Mouse (Mus musculus): ENCODE results near the gene Pdzrn4.

The Pdzrn4 gene

DNA sequence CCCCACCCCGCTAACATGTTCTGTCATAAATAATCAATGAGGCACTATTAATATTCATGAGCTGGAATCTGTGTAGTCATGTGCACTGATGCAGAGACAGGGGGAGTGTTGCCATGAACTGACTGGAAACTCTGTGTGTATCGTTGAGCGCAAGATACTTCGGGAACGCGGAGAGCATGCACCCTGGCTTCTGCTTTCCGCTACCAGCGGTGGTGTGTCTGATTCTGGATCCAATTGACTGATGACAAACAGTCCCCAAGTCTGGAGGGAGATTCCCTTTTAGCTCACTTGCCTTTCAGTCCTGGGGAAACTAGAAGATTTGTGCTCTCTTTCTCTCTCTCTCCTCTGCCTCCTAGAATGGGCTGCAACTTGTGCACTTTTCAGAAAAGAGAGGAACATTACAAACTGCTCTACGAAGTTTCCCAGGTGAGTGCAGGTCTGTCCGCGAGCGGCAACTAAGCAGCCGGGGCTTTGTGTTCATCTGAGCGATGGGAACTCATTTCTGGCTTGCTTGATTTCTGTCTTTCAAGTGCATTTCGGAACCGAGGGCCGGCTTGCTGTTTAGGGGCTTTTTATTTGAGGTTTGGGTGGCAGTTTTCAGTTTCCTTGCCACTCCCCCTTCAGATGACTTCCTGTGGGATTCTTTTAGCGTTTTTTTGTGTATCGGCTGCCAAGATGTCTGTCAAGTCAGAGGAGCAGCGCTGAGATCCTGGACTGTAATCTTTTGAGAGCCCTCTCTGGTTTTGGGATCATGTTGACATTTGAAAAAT lies 200.5 kb downstream of the Pdzrn4 start:
- DNase-seq: no peak

DNA sequence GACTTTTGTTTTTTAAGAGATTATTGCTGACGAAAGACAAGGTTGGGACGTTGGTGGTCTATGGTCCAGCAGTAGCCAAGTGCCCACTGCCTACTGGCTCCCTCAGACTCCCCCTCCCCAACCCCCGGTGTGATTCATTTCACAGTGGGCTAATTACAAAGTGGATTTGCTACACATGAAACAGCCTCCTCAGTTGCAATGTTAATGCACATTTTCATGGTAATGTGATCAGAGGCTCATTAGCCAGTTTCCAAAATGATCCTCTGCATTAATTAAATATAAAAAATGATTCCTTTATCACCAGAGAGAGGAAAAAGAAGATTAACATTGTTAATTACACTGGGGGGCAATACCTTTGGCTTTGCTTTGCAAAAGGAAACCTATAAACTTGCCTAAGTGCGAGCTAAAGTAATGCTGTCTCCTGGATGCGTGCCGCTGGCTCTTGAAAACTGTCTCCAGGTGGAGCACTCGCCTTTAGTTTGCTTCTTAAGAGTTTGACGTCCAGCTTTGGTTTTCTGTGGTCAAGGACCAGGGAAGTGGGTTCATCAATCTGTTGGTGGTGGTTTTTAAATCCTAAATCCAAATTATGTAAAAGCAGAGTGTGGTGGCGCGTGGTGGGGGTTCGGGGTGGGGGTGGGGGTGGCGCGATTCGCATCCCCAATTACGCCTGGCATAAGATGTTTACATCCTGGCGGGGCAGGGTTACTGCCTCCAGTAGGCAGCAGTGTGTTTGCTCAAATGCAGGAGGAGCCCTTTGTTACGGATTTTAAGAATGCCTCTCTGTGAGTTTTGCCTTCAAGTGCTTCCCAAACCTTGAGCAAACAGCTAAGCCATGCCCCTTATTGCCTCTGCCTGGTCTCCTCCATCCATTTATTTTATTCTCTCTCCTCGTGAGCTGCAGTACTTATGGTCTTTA lies 202.0 kb downstream of the Pdzrn4 start:
- no peak for DNase-seq

DNA sequence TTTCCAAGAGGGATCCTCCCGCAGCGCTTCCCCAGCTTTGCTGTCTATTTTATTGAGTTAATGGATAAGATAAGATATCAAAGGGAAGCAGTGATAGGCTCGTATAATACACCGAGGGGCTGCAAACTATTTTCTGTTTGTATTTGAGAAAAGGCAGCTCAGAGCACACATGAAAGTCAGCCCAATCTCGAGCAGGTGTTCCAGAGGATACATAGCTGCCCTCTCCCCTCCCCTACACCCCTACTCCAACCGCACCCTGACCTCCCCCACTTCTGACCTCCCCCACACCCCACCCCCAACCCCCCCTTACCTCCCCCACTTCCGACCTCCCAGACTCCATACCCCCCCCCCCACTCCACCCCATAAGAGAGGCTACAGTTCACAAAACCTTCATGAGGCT lies 202.7 kb downstream of the Pdzrn4 start:
- no peak for DNase-seq

DNA sequence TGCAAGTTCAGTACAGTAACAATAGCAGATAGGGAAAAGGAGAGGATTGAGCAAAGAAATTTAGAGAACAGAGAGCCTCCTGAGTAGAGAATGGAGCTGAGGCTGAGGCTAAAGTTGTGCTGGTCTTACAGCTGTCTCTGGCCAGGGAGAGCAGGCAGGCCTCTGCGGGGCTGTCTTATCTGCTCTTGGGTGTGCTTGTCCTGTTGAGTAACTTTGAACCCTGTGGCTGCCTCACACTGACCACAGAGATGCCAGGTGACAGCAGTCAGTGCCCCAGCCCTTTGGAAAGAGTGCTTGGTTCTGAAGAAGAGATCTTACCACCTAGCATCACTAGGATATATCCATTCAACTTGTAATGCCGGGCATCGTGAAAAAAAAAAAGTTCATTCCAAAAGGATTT lies 214.2 kb downstream of the Pdzrn4 start:
- no peak for DNase-seq

DNA sequence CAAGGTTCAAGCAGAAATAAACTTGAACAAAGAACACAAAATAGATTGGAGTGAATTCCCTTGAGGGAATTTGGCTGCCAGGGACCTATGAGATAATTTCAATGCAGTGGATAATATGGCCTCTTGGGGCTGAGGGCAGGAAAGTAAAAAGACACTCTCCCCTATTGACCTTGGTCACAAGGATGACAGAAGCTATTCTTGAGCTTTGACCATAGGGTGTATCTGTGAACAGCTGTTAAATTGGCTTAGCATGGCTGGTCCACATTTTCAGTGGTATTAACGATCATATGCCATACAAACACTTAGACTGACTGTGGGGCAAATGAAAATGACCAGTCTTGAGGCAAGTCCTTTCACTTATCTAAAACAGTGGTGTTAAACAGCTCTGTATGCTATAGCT lies 215.7 kb downstream of the Pdzrn4 start:
- DNase-seq: no peak

DNA sequence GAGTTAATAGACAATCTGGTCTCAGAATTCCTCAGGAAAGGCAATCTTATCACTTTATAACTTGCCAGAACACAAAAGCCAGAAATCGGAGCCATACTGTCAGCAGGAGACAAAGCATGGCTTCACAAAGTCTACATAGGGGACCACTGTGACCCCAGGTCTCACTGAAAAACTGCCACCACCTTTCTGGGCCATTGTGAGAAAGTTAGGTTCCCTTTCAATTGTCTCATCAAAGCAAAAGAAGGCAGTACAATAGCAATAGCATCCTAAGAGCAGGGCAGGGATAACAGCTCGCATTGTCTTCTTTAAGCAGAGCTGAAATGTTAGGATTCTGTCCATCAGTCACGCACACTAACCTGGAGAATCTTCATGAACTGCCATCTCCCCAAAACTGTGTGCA lies 216.5 kb downstream of the Pdzrn4 start:
- DNase-seq: no peak

DNA sequence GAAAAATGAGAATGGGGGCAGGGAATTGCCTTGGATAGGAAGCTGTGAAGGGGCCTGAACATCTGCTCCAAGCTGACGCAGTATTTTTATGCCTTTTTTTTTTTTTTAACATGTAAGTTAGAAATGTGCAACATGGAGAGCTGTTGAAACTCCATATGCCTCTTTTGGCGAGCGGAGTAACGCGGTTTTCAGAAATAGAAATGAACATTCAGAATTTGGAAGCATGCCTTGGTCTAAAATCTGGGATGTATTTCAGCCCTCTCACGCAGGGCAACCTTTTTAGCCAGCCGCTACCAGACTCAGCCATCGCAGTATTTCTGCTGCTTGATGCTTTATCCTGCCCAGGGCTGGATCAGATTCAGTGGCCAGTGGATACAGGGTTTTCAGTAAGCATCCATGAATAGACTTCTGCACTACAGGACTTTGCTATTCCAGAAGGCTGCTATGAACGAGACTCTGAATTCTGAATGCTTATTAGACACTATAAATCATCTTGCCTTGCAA lies 225.1 kb downstream of the Pdzrn4 start:
- peak; percentile 48 for DNase-seq

DNA sequence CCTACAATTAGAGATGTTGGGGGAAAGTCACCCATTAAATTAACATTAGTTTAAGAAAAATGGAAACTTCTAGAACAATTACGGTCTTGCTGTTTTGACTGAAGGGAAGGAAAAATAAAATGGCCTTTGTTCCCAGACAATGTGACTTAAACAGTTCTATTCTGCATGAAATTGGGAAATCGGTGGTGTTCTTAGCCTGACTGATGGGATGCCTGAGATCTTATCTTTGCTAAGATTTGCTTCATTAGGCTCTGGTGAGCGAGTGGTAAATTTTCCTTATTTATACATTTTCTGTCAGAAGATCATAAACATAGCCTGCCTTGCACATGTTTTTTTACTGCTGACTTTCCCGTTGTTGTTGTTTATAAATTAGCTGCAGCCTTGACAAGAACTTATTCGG lies 225.6 kb downstream of the Pdzrn4 start:
- DNase-seq: no peak

DNA sequence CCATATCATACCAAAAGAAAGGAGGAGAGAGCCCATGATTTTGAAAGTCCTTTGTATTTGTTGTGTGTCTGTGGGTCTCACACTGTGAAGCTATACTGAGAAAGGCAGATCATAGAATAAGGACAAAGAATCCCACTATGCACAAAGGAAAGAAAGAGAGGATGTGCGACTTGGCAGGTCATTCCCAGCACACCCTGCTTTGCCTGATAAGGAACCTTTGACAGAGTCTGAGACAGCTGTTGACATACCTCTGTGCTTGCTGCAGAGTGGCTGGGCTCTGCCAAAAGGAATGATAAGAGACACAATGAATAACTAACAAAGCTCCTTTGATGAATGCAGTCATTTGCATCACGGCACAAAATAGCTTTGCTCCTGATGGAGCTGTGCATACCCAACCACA lies 232.5 kb downstream of the Pdzrn4 start:
- DNase-seq: no peak

DNA sequence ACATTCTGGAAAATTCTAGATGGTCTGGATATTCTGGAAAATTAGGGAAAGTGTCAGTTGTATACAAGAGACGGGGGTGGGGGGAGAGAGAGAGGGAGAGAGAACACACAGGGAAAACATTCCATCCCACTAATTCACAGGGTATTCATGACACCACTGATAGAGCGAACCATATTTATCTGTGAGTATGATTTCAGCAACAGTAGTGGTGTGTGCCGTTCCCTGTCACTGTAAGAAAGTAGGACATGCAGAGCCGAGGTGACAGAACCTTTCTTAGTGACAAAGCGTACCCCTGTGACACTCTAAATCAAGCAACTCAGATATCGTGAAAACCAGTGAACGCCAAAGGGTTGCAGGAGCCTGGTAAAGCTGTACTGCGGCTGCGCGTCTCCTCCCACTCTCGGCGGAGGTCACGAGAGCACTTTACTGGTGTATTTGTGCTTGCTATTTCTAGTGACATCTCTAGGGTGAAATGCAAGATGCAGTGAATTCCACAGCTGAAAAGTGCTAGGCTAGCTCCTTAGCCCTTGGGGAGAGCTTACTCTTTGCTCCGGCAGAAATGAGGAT lies 237.4 kb downstream of the Pdzrn4 start:
- DNase-seq: no peak

DNA sequence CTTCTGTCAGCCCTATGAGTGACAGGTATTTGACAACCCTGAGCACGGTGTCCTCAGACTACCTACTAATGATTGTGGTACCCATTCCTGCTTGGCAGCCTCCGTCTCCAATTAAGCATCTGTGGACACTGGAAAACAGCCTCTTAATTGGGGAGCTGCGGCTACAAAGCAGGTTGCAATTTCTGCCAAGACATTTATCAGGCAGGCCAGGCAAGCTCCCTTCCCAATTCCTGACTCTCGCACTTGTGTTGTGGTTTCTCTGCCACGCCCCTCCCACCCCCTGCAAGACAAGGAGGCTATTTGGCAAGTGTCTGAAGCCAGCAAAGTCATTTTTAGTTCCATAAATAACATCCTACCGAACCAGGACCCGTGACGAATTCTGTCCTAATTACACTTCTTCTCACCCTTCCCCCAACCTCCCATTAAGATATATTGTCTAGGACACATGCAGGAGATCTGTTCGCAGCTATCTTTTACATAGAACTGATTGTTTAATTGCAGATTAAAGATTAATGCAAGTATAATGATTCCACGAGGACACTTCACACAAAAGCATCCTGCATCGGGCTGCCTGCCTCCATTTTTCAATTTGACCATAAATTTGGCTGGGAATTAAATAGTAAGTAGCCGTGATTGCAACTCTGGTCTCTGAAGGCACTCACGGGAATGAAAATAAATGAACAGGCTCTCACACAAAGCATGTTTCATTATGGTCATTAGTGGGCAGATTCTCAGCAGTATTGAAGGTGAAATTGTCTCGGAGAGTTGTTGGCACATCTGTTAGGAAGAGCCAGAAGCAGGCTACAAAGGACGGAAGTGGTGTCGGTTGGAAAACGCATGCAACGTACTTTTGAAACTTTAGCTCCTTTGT lies 243.8 kb downstream of the Pdzrn4 start:
- DNase-seq: no peak

DNA sequence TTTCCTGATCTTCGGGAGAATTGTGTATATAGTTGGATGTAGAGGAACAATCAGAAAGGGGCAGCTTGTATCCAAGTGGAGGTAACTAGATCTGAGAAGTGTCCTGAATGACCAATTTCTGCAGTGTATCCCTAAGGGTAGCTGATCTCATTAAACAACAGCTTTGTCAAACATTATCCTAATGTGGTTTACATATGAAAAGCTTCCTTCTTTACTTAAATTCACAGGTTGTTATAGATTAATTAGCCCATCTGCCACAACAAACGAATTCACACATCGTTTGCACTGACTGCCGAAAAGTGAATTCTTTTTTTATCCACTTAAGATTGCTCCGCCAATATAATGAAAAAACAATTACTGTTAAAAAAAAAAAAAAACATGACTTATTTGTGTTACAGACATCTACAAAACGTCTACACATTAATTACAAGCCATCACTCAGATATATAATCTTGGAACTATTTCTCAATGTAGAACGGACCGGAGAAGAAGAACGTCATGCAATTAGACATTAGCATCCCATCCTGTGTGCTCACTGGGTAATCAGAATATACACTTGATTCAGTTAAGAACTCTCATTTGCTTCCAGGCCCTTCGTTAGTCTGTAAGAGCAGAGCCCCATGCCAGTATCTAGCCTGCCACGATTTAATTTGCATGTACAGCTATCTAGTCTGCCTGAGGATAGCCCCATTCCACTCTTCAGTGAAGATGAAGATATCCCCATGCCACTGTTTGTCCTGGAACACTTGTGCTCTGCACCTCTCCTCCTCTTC lies 274.8 kb downstream of the Pdzrn4 start:
- no peak for DNase-seq

DNA sequence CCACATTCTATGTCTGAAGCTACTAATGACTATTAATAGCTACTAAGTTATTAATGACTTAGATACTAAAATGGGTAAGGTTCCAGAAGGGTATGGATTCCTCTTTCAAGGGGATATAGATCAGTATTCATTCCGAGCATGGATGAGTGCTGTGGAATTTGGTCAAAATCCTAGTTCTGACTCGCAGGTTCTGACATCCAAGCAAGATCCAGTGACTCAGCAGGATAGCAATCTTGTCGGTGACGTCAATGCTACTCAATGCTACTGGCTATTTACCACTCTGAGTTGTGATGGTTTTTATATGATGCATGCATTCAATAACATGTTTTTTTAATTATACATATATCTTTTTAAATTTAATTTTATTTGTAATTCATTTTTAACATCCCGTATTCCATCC lies 279.4 kb downstream of the Pdzrn4 start:
- no peak for DNase-seq

DNA sequence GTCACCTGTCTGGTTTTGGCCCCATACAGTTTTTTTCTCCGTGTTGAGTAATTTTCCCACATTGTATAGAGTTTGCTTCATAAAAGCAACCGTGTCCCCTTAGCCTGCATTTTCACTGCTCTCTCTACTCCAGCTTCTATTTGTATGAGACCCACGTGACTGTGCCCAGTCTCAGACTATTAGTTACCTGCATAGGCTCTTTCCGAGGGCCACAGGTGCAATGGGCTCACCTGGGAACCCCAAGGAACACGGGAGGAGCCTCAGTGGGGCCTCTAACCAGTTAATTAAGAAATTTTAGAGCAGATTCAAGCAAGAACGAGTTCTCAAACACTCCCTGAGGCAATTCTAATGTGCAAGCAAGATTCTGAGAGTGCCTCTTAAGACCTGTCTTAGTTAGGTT lies 281.7 kb downstream of the Pdzrn4 start:
- no peak for DNase-seq

DNA sequence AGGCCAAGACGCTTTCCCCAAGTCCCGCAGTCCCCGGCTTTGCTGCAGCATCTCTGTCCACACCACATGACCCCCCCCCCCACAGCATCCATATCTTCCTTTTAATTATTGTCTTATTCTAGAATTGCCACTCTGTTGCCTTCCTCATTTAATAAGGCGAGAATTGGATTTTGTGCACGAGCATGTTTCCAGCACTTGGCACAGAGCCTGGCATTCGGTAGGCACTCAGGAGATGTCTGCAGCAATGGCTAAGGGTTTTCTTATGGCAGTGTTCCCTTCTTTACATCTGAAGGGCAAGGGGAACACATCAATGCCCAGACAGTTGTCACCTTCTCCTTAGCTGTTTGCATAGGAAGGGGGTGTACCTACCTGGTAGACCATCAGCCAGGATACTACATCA lies 282.9 kb downstream of the Pdzrn4 start:
- DNase-seq: no peak

DNA sequence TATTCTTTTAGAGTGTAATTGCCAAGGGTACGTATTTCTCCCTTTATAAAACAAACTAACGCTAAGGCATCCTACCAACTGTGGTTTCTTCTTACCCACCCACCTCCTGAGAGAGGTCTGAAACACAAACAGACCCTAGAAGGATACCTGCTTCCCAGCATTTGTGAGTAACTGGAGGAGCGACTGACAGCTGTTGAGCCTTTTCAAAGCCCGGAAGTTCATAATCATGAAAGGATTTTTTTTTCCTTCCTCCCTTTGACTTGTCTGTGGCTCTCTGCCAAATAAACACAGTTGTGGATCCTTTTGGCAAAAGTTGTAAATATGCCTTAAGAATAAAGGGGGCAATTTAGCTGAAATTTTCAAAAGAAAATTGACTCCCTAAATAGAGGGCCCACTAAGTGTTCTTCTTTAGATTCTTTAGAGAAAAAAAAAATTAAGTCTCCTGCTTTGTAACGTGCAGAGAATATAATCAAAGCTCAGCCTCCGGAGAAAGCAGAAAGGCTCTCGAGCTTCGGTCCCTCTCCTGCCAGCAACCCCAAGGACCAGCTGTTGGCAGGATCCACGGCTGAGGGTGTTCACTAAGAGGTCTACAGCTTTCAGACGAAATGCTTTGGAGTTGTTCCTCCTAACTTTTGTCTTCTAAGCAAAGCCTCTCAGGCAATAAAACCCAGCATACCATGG lies 299.7 kb downstream of the Pdzrn4 start:
- DNase-seq: no peak

DNA sequence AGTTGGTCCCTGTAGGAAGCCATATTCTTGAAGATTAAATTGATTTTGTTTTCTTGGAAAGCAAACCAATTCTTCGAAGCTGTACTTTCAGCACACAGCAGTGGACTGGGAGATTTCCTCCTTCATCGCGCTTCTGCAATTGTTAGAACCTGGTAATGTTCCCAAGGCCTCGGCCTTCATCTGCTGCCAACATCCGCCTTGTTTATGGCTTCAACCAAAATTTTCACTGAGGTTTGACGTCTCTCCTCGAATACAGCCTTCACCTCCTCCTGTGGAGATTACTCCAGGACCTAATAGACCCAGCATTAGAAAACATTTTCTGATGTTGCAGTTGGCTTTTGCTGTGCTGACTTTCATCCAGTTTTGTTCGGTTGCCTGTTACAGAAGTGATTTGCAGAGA lies 307.5 kb downstream of the Pdzrn4 start:
- DNase-seq: no peak

DNA sequence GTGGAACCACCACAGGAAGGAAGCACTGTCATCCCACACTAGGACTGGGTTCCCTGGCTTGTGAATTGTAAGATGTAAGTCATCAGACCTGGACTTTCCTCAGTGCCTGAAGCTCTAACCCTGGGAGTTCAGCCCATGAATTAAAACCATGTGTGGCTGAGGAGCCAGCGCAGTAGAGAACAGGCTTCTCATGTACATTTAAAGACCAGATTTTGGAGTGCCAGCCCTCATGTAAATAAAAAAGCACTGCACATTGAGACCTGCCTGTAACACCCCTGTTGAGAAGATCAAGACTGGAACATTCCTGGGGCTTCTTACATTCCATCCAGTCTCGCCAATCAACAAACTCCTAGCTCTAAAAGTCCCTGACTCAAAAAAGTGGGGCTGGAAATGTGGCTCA lies 342.0 kb downstream of the Pdzrn4 start:
- DNase-seq: no peak

DNA sequence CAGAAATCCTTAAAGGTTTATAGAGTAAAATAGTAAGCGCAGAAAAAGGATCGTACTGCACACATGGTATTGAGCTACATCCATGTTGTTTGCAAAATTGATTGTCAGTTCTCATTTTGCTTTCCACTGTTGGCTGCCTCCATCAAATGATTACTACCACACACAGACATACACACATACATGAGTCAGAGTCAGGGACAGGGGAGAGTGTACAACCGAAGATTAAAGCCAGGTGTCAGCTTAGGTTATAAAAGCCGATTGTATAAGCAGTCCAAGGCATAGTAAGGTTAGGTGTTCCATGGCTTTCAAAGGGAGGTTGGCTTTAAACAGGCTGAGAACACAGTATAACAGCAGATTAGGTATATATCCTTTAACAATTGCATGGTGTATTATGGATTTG lies 343.2 kb downstream of the Pdzrn4 start:
- no peak for DNase-seq

DNA sequence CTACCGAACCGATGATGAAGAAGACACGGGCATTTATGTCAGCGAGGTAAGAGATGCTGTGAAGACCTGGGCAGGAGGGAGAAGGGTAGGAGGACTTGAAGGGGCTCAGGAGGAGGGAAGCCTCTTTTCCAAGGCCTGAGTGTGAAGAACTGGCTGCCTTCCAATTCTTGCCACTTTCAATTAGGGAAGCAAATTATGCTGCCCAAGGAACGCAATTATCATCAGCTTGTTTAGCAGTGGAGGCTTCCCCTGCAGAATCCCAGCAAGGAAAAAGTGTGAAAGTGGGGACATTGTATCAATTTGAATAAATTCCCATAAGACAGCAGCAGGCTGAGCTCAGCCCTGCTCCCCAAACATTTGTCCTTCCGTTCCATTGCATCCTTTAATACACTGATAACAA lies 346.9 kb downstream of the Pdzrn4 start:
- no peak for DNase-seq

DNA sequence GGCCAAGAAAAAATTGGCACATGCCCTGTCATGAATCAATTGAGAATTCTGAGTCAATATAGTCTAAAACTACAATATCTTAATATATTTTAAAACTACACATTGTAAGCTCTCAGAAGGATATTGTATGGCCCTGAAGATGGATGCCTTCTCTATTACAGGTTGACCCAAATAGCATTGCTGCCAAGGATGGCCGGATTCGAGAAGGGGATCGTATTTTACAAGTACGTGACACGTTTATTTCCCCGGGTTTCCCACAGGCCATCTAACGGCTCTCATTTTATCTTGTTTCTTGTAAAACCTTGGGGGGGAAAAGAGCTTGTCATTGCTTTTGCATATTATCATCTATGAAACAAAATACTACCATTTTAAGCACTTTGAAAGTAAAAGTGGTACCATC lies 349.4 kb downstream of the Pdzrn4 start:
- DNase-seq: no peak
